Mouse (Mus musculus) thymus, adult 2 months (tissue): ENCODE data around the gene Rcsd1.

Experiments
- CTCF ChIP-seq: fragments of 200-500 bp; IDR thresholded peaks from 2 replicates; pipeline ENCODE4 v1.5.1; 2012; ENCODE audit warnings: mild to moderate bottlenecking, control low read depth, low read length, moderate library complexity, borderline replicate concordance; ENCODE audit not compliant: control insufficient read depth, poor library complexity, insufficient read depth; ENCODE audit errors: extremely low read depth
- POLR2A ChIP-seq: fragments of 200-500 bp; IDR thresholded peaks from 2 replicates; pipeline ENCODE4 v1.6.1; 2012; ENCODE audit warnings: mild to moderate bottlenecking, low read length, control low read depth, moderate library complexity; ENCODE audit not compliant: control insufficient read depth, poor library complexity, insufficient read depth; ENCODE audit errors: extremely low read depth

DNA sequence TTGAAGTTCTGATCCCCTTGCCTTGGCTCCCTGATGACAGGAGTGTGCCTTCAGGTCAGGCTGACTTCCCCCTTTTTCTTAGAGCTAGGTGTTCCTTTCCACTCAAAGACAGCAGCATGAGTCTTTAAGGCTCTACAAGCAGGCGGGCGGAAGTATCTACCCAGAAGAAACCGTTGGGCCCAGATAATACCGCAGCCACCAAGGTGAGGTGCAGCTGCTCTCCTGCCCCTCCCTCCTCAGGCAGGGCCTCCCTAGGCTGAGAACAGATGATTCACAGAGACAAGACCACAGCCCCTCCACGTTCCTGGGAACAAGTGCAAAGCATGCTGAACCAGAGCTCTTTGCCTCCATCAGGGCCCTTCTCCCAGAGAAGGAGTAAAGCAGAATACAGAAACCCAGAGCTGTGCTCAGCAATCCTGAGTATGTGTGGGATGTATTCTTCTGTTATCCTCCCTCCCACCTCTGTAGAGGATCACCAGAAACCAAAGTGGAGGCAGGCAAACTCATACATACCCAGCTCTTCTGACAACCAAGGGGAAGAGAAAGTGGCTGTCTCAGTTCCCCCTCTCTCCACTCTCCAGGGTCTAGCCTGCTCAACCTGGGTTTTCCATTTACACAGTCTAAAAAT lies at the start of gene Rcsd1:
- TF ChIP-seq POLR2A (peak; percentile 42; the same call in 1 of the 2 replicates), CTCF (no peak)
